Mouse (Mus musculus): Measurements from ENCODE around the gene Hsf2bp. TPM values are rescaled to one million over a fixed set of nuclear protein-coding genes. Genes with fewer than 3 reads are reported as not detected.

Gene Hsf2bp
- total RNA-seq, 1 experiment from 2014 or later: not detected

GRCm38 (mm10) chr17:31995784-31996183, 40.4 kb downstream of the Hsf2bp start:
- no peak for ATAC-seq (replicated peaks; ENCODE audit: insufficient number of reproducible peaks, low FRiP score, low TSS enrichment, poor library complexity, severe bottlenecking)

- ATAC-seq (replicated peaks; ENCODE audit: insufficient number of reproducible peaks, low FRiP score, low TSS enrichment, poor library complexity, severe bottlenecking): no peak
These were observed 42.0 kb downstream of the Hsf2bp start for GRCm38 (mm10) chr17:31994132-31994531.

- no peak for ATAC-seq (replicated peaks; ENCODE audit: insufficient number of reproducible peaks, low FRiP score, low TSS enrichment, poor library complexity, severe bottlenecking)
These were observed 42.8 kb downstream of the Hsf2bp start for GRCm38 (mm10) chr17:31993354-31993753.

- ATAC-seq (replicated peaks; ENCODE audit: insufficient number of reproducible peaks, low FRiP score, low TSS enrichment, poor library complexity, severe bottlenecking): no peak
These were observed 44.1 kb downstream of the Hsf2bp start for GRCm38 (mm10) chr17:31992004-31992403.

DNA sequence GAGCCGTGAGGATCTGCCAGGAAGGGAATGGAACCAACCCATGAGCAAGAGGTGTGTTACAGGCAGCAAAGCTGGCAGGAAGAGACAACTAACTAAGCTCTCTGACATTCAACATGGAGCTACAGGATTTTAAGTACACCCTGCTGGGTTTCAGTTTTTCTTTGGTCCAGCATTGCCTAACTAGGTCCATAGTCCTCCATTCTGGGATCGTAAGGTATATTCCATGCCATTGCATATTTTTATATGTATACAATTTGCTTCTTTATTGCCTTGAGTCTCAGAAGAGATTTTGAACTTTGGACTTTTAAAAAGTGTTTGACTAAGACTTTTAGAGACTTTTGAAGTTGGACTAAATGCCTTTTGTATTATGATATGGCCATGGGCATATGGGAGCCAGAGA, 47.1 kb downstream of the Hsf2bp start:
- ATAC-seq (replicated peaks; ENCODE audit: insufficient number of reproducible peaks, low FRiP score, low TSS enrichment, poor library complexity, severe bottlenecking): no peak

DNA sequence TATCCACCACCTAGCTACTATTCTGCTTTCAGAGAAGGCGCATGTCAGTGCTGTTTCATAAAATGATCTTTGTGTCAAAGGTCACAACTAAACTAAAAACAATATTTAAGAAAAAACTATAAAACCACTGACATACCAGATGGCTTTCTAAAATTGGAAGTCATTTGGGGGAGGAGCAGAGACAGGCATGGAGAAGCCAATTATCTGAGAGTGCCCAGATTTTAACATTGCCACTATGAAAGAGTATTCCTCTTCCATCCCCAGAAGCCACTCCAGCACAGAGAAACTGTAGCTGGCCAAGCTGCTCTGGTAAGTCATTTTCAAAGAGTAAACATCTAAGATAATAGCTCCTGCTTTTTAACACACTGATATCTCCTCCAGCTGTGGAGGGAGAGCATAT, 49.2 kb downstream of the Hsf2bp start:
- no peak for ATAC-seq (replicated peaks; ENCODE audit: insufficient number of reproducible peaks, low FRiP score, low TSS enrichment, poor library complexity, severe bottlenecking)

DNA sequence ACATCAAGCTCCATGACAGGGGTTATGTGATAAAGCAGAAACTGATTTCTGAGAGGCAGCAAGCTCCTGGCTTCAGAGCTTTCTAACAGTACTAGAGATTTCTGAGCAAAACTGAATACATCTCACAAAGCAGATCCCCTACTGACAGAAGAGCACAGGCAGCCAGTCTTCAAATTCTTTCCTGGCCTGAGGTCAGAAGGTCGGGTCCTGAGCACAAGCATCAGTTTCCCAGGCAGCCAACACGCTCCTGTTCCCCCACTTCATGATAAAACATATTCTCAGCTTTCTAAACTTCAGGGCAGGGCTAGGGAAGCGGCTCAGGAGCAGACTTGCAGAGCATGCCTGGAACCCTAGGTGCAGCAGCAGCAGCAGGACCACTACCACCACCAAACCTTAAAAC, 52.7 kb downstream of the Hsf2bp start:
- ATAC-seq (replicated peaks; ENCODE audit: insufficient number of reproducible peaks, low FRiP score, low TSS enrichment, poor library complexity, severe bottlenecking): no peak

DNA sequence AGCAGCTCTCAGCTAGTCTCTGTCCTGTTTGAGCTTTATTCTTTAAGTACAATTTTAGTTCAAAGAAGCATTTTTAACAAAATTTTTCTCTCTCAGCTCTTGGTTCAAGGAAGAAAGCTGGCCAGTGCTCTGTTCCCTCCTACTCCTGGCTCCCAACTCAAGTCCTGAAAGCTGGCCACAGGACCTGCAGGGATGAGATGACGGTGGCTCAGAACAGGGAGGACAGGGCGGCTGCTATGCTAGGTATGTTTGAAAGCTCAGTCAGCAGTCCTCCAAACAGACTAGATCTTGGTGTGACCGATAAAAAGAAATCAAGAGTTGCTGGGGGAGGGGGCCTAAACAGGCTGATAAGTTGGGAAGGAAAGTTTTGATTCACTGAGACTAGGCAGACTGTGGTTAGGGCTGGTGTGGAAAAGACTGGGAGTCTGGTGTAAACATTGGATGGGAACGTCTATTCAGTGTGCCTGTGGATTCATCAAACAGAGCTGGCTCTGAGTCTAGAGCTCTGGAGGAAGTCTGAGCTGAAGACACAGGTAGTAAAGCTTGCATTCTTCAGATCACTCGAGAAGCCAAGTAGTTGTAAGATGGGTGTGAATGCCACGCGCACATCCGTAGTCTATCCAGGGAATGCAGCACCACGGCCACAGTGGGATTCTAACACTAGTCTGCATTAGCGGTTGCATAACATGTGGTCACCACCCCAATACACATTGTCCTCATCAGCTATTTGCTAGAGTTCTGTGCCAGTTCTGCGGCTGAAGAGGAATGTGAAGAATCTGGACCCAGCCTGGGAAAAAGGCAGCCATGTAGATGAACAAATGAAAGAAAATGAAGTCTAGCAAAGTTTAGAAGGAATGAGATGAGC, 53.6 kb downstream of the Hsf2bp start:
- no peak for ATAC-seq (replicated peaks; ENCODE audit: insufficient number of reproducible peaks, low FRiP score, low TSS enrichment, poor library complexity, severe bottlenecking)

DNA sequence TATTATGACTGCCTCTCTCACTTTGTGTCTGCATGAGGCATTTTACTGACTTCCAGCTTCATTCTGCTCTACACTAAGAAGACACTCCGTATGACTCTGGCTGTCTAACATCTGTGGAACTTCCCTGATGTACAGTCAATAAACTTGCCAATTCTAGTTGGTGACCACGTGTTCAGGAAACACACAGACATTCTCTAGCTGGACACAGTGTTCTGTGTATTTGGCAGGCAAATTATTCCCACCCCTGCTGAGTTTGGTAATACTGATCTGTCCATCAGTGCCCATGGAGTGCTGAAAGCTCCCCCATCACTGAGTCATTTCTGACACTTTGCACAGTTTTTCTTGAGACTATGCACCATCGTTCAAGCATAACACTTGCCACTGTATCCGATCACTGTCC, 56.3 kb downstream of the Hsf2bp start:
- no peak for ATAC-seq (replicated peaks; ENCODE audit: insufficient number of reproducible peaks, low FRiP score, low TSS enrichment, poor library complexity, severe bottlenecking)

DNA sequence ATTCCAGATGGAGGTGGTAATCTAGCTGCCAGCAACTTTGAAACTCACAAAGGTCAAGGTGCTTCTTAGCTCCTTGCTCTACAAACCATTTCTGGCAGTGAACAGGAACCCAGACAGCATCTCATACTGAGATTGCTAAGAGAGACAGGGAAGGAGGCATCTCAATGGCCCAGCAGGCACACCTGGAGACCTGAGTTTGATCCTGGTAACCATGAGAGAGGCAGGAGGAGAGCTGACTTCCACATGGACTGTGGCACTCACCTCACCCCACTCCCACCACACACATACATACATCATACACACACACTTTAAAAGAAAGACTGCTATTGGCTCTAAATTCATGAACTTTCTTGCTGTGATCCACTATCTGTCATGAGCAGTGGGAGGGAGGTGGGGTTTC, 59.0 kb downstream of the Hsf2bp start:
- no peak for ATAC-seq (replicated peaks; ENCODE audit: insufficient number of reproducible peaks, low FRiP score, low TSS enrichment, poor library complexity, severe bottlenecking)

- no peak for ATAC-seq (replicated peaks; ENCODE audit: insufficient number of reproducible peaks, low FRiP score, low TSS enrichment, poor library complexity, severe bottlenecking)
These were observed 59.6 kb downstream of the Hsf2bp start for GRCm38 (mm10) chr17:31976501-31976900.

DNA sequence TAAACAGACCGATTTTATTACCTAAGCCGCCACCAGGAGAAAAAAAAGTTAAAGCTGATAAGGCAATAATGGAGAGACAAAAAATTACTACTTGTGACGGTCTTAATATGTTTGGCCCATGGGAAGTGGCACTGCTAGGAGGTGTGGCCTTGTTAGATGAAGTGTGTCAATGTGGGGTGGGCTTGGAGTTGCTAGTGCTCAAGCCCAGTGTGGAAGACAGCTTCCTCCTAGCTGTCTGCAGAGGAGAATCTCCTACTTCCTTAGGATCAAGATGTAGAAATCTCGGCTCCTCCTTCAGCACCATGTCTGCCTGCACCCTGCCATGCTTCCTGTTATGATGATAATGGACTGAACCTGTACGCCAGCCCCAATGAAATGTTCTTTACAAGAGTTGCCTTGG, 61.5 kb downstream of the Hsf2bp start:
- no peak for ATAC-seq (replicated peaks; ENCODE audit: insufficient number of reproducible peaks, low FRiP score, low TSS enrichment, poor library complexity, severe bottlenecking)

DNA sequence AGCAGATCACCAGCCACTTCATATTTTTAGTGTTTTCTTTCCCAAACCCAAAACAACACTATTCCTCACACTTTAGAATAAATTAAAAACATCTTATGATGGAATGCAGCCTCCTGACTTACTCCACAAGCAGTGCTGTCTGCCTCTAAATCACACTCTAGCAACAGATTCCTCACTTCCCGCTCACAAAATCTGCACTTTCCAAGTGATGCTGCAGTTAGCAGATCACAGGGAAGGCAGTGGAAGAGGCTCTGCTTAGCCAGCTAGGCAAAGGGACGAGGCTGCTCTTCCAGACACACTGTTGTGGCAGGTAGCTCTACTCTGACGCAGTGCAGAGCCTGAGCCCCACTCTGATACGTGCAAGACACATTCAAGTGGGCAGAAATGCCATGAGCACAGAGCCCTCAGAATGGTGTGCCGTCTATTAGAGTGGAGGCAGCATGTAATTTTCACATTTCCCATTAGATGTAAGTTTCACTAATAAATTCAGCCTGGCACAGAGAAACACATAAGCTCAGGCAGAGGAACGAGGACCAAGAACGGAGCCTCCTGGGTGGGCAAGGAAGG, 62.4 kb downstream of the Hsf2bp start:
- no peak for ATAC-seq (replicated peaks; ENCODE audit: insufficient number of reproducible peaks, low FRiP score, low TSS enrichment, poor library complexity, severe bottlenecking)

- no peak for ATAC-seq (replicated peaks; ENCODE audit: insufficient number of reproducible peaks, low FRiP score, low TSS enrichment, poor library complexity, severe bottlenecking)
These were observed 65.3 kb downstream of the Hsf2bp start for GRCm38 (mm10) chr17:31970890-31971289.

GRCm38 (mm10) chr17:31968801-31969200, 67.3 kb downstream of the Hsf2bp start:
- ATAC-seq (replicated peaks; ENCODE audit: insufficient number of reproducible peaks, low FRiP score, low TSS enrichment, poor library complexity, severe bottlenecking): no peak

DNA sequence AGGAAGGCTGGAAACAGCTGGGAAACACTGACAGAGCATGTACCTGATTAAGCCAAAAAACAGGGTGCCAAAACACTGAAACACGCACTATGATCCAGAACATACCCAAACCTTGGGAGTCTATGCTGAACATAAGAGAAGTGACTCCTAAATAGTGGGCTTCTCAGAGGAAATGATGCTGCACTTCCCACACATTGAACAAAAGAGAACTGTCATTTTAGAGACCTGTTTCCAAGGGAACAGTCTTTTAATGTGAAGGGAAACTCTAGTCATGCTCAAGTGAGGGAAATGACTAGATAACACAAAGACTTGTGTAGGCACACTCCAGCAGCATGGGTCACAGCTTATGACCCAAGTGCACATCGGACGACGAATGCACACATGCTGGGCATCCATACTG, 68.8 kb downstream of the Hsf2bp start:
- ATAC-seq (replicated peaks; ENCODE audit: insufficient number of reproducible peaks, low FRiP score, low TSS enrichment, poor library complexity, severe bottlenecking): no peak

GRCm38 (mm10) chr17:31966566-31966965, 69.6 kb downstream of the Hsf2bp start:
- no peak for ATAC-seq (replicated peaks; ENCODE audit: insufficient number of reproducible peaks, low FRiP score, low TSS enrichment, poor library complexity, severe bottlenecking)

GRCm38 (mm10) chr17:31965623-31966022, 70.5 kb downstream of the Hsf2bp start:
- ATAC-seq (replicated peaks; ENCODE audit: insufficient number of reproducible peaks, low FRiP score, low TSS enrichment, poor library complexity, severe bottlenecking): no peak

DNA sequence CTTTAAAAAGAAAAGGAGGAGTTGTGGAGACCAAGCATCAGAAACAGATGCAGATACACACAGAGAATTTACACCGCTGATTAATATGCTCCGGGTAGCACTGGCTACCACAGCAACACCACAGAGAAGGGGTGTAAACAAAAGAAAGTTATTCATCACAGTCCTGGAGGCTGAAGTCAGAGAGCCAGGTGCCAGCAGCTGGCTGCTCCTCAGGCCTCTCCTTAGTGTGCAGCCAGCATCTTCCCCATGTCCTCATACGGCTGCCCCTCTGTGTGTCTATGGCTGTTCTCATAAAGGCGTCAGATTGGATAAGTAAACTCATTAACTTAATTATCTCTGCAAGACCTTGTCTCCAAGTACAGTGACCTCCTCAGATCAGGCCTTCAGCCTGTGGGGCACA, 73.2 kb downstream of the Hsf2bp start:
- no peak for ATAC-seq (replicated peaks; ENCODE audit: insufficient number of reproducible peaks, low FRiP score, low TSS enrichment, poor library complexity, severe bottlenecking)

GRCm38 (mm10) chr17:31962281-31962680, 73.9 kb downstream of the Hsf2bp start:
- no peak for ATAC-seq (replicated peaks; ENCODE audit: insufficient number of reproducible peaks, low FRiP score, low TSS enrichment, poor library complexity, severe bottlenecking)

All from monocyte, adult 5-6 weeks (primary cell).